Mouse (Mus musculus): Measurements from ENCODE around the gene Phactr2. TPM values are rescaled to one million over a fixed set of nuclear protein-coding genes. Genes with fewer than 3 reads are reported as not detected.

Gene Phactr2
- polyA plus RNA-seq, 1 experiment from 2014 or later = 8.1 TPM

- H3K9ac ChIP-seq (replicated peaks; ENCODE audit: low read depth, low read length) = no peak overlapping the region
- H3K4me1 ChIP-seq (replicated peaks; ENCODE audit: control insufficient read depth, insufficient read depth, low read length) = peaks cover 8% of the 10 kb centered on the region
- H3K27me3 ChIP-seq (replicated peaks; ENCODE audit: control insufficient read depth, insufficient read depth, low read length) = no peaks in the 10 kb centered on the region
- H3K4me2 ChIP-seq (ENCODE audit: low read length) = no peak overlapping the region
- no peak for ATAC-seq
- no peak overlapping the region for H3K27ac ChIP-seq (ENCODE audit: low read length)
- no peak overlapping the region for H3K4me3 ChIP-seq (replicated peaks; ENCODE audit: low read length)
- H3K9me3 ChIP-seq (ENCODE audit: control insufficient read depth, low read length) = no peaks in the 10 kb centered on the region
- 25% methylated on average over 3 of the region's 3 CpGs for WGBS
- no peaks in the 10 kb centered on the region for H3K36me3 ChIP-seq (ENCODE audit: control insufficient read depth, insufficient read depth)
These were observed 115.5 kb downstream of the Phactr2 start for GRCm38 (mm10) chr10:13358679-13359078.

- no peak overlapping the region for H3K27ac ChIP-seq (ENCODE audit: low read length)
- H3K9me3 ChIP-seq (ENCODE audit: control insufficient read depth, low read length) = no peaks in the 10 kb centered on the region
- no peak overlapping the region for H3K4me3 ChIP-seq (replicated peaks; ENCODE audit: low read length)
- H3K36me3 ChIP-seq (ENCODE audit: control insufficient read depth, insufficient read depth) = no peaks in the 10 kb centered on the region
- no peaks in the 10 kb centered on the region for H3K4me1 ChIP-seq (replicated peaks; ENCODE audit: control insufficient read depth, insufficient read depth, low read length)
- H3K27me3 ChIP-seq (replicated peaks; ENCODE audit: control insufficient read depth, insufficient read depth, low read length) = no peaks in the 10 kb centered on the region
- no peak for ATAC-seq
- WGBS = 46% methylated on average over 5 of the region's 5 CpGs
- no peak overlapping the region for H3K9ac ChIP-seq (replicated peaks; ENCODE audit: low read depth, low read length)
- H3K4me2 ChIP-seq (ENCODE audit: low read length) = no peak overlapping the region
These were observed 127.5 kb downstream of the Phactr2 start for GRCm38 (mm10) chr10:13346609-13347290.

GRCm38 (mm10) chr10:13340583-13340982, 133.6 kb downstream of the Phactr2 start:
- H3K9me3 ChIP-seq (ENCODE audit: control insufficient read depth, low read length) = no peaks in the 10 kb centered on the region
- H3K27me3 ChIP-seq (replicated peaks; ENCODE audit: control insufficient read depth, insufficient read depth, low read length) = no peaks in the 10 kb centered on the region
- H3K9ac ChIP-seq (replicated peaks; ENCODE audit: low read depth, low read length) = no peak overlapping the region
- H3K36me3 ChIP-seq (ENCODE audit: control insufficient read depth, insufficient read depth) = no peaks in the 10 kb centered on the region
- no peak overlapping the region for H3K4me2 ChIP-seq (ENCODE audit: low read length)
- WGBS = 43% methylated on average over 3 of the region's 3 CpGs
- no peak overlapping the region for H3K4me3 ChIP-seq (replicated peaks; ENCODE audit: low read length)
- H3K4me1 ChIP-seq (replicated peaks; ENCODE audit: control insufficient read depth, insufficient read depth, low read length) = peaks cover 8% of the 10 kb centered on the region; the same call in 1 of the 2 replicates
- H3K27ac ChIP-seq (ENCODE audit: low read length) = no peak overlapping the region
- no peak for ATAC-seq

GRCm38 (mm10) chr10:13336964-13337363, 137.2 kb downstream of the Phactr2 start:
- Histone ChIP-seq H3K9me3 (ENCODE audit: control insufficient read depth, low read length) (no peaks in the 10 kb centered on the region), H3K9ac (replicated peaks; ENCODE audit: low read depth, low read length) (no peak overlapping the region), H3K4me1 (replicated peaks; ENCODE audit: control insufficient read depth, insufficient read depth, low read length) (peaks cover 10% of the 10 kb centered on the region; the same call in 1 of the 2 replicates), H3K36me3 (ENCODE audit: control insufficient read depth, insufficient read depth) (no peaks in the 10 kb centered on the region), H3K4me3 (replicated peaks; ENCODE audit: low read length) (no peak overlapping the region), H3K27ac (ENCODE audit: low read length) (no peak overlapping the region), H3K4me2 (ENCODE audit: low read length) (no peak overlapping the region), H3K27me3 (replicated peaks; ENCODE audit: control insufficient read depth, insufficient read depth, low read length) (no peaks in the 10 kb centered on the region)
- 82% methylated on average over 4 of the region's 4 CpGs for WGBS
- ATAC-seq = no peak

GRCm38 (mm10) chr10:13335814-13336213, 138.4 kb downstream of the Phactr2 start:
- no peak overlapping the region for H3K4me2 ChIP-seq (ENCODE audit: low read length)
- ATAC-seq = no peak
- no peaks in the 10 kb centered on the region for H3K36me3 ChIP-seq (ENCODE audit: control insufficient read depth, insufficient read depth)
- no peak overlapping the region for H3K27ac ChIP-seq (ENCODE audit: low read length)
- no peaks in the 10 kb centered on the region for H3K27me3 ChIP-seq (replicated peaks; ENCODE audit: control insufficient read depth, insufficient read depth, low read length)
- H3K4me3 ChIP-seq (replicated peaks; ENCODE audit: low read length) = no peak overlapping the region
- H3K9me3 ChIP-seq (ENCODE audit: control insufficient read depth, low read length) = no peaks in the 10 kb centered on the region
- no peak overlapping the region for H3K9ac ChIP-seq (replicated peaks; ENCODE audit: low read depth, low read length)
- peaks cover 10% of the 10 kb centered on the region; the same call in 1 of the 2 replicates for H3K4me1 ChIP-seq (replicated peaks; ENCODE audit: control insufficient read depth, insufficient read depth, low read length)
- 37% methylated on average over 6 of the region's 6 CpGs for WGBS

GRCm38 (mm10) chr10:13335347-13335746, 138.9 kb downstream of the Phactr2 start:
- peaks cover 6% of the 10 kb centered on the region; the same call in 1 of the 2 replicates for H3K4me1 ChIP-seq (replicated peaks; ENCODE audit: control insufficient read depth, insufficient read depth, low read length)
- ATAC-seq = no peak
- no peaks in the 10 kb centered on the region for H3K9me3 ChIP-seq (ENCODE audit: control insufficient read depth, low read length)
- H3K4me2 ChIP-seq (ENCODE audit: low read length) = no peak overlapping the region
- WGBS = 28% methylated on average over 6 of the region's 6 CpGs
- H3K36me3 ChIP-seq (ENCODE audit: control insufficient read depth, insufficient read depth) = no peaks in the 10 kb centered on the region
- H3K4me3 ChIP-seq (replicated peaks; ENCODE audit: low read length) = no peak overlapping the region
- no peak overlapping the region for H3K27ac ChIP-seq (ENCODE audit: low read length)
- H3K9ac ChIP-seq (replicated peaks; ENCODE audit: low read depth, low read length) = no peak overlapping the region
- no peaks in the 10 kb centered on the region for H3K27me3 ChIP-seq (replicated peaks; ENCODE audit: control insufficient read depth, insufficient read depth, low read length)

GRCm38 (mm10) chr10:13333781-13334180, 140.4 kb downstream of the Phactr2 start:
- no peak overlapping the region for H3K9ac ChIP-seq (replicated peaks; ENCODE audit: low read depth, low read length)
- no peaks in the 10 kb centered on the region for H3K9me3 ChIP-seq (ENCODE audit: control insufficient read depth, low read length)
- no peaks in the 10 kb centered on the region for H3K27me3 ChIP-seq (replicated peaks; ENCODE audit: control insufficient read depth, insufficient read depth, low read length)
- no peaks in the 10 kb centered on the region for H3K36me3 ChIP-seq (ENCODE audit: control insufficient read depth, insufficient read depth)
- H3K27ac ChIP-seq (ENCODE audit: low read length) = no peak overlapping the region
- no peak overlapping the region for H3K4me3 ChIP-seq (replicated peaks; ENCODE audit: low read length)
- ATAC-seq = no peak
- H3K4me2 ChIP-seq (ENCODE audit: low read length) = no peak overlapping the region
- peaks cover 6% of the 10 kb centered on the region; the same call in 1 of the 2 replicates for H3K4me1 ChIP-seq (replicated peaks; ENCODE audit: control insufficient read depth, insufficient read depth, low read length)
- 82% methylated on average over 2 of the region's 2 CpGs for WGBS

GRCm38 (mm10) chr10:13332985-13333384, 141.2 kb downstream of the Phactr2 start:
- Histone ChIP-seq H3K4me2 (ENCODE audit: low read length) (no peak overlapping the region), H3K4me3 (replicated peaks; ENCODE audit: low read length) (no peak overlapping the region)
- no peak for ATAC-seq

GRCm38 (mm10) chr10:13331405-13332032, 142.7 kb downstream of the Phactr2 start:
- Histone ChIP-seq H3K4me2 (ENCODE audit: low read length) (no peak overlapping the region), H3K4me1 (replicated peaks; ENCODE audit: control insufficient read depth, insufficient read depth, low read length) (peaks cover 6% of the 10 kb centered on the region; the same call in 1 of the 2 replicates), H3K36me3 (ENCODE audit: control insufficient read depth, insufficient read depth) (no peaks in the 10 kb centered on the region), H3K9me3 (ENCODE audit: control insufficient read depth, low read length) (no peaks in the 10 kb centered on the region), H3K9ac (replicated peaks; ENCODE audit: low read depth, low read length) (no peak overlapping the region), H3K27me3 (replicated peaks; ENCODE audit: control insufficient read depth, insufficient read depth, low read length) (no peaks in the 10 kb centered on the region), H3K4me3 (replicated peaks; ENCODE audit: low read length) (no peak overlapping the region), H3K27ac (ENCODE audit: low read length) (no peak overlapping the region)
- no peak for ATAC-seq
- 87% methylated on average over 4 of the region's 4 CpGs for WGBS

More at GRCm38 (mm10) chr10:13332985-13333384, 141.2 kb downstream of the Phactr2 start:
- Histone ChIP-seq H3K9me3 (ENCODE audit: control insufficient read depth, low read length) (no peaks in the 10 kb centered on the region), H3K27ac (ENCODE audit: low read length) (no peak overlapping the region), H3K36me3 (ENCODE audit: control insufficient read depth, insufficient read depth) (no peaks in the 10 kb centered on the region), H3K27me3 (replicated peaks; ENCODE audit: control insufficient read depth, insufficient read depth, low read length) (no peaks in the 10 kb centered on the region), H3K4me1 (replicated peaks; ENCODE audit: control insufficient read depth, insufficient read depth, low read length) (peaks cover 6% of the 10 kb centered on the region; the same call in 1 of the 2 replicates), H3K9ac (replicated peaks; ENCODE audit: low read depth, low read length) (no peak overlapping the region)
- 37% methylated on average over 2 of the region's 2 CpGs for WGBS
